ENCODE assay signal across 8 mouse cellular contexts in the genomic region with DNA sequence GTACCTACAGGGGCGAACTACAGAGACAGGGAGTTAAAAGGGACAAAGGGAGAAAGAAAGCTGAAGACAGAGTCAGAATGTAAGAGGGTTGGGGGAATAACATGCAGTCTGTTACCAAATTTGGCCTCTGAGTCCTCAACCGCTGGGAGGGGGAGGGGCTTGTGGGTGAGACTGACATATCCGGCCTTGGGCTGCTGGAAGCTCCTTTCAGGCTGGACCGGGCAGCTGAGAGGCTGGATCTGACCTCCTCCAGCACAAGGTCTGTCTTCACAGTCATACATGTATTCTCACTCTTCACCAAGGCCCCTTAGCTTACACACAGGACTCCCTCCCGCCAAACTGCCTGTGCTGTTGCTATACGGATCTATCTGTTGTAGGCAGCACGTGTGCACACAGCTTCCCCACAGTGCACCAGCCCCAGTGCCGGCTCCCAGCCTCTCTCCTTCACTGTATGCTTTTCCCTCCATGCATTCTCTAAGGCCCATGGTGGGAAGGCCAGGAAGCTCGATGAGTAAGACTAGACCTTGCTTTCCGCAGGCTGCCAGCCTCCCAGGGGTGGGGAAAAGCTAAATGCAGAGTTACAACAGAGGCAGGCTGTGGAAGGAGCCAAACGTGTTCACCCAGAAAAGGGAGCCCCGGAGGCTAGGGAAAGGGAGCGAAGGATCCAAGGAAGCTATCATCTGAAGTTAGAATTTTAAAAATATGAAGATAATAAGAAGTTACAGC. TPM values are rescaled to one million over a fixed set of nuclear protein-coding genes. Genes with fewer than 3 reads are reported as not detected.
A peak's percentile ranks its signal among the peaks of the same experiment; 100 is the strongest.
DNase-seq lines count a peak whose midpoint lies in the region; ATAC-seq and TF ChIP-seq lines count a peak whose summit lies in the region.

No protein-coding gene starts in this region.

- peak; percentile 34; the same call in 1 of the 2 replicates for ATAC-seq in heart, embryonic 12.5 days (ENCODE audit: insufficient number of reproducible peaks, low FRiP score)
- no peak for ATAC-seq in kidney, embryonic 14.5 days (ENCODE audit: low FRiP score, low TSS enrichment)

- no peak for TF ChIP-seq CTCF in spleen, adult 2 months (IDR thresholded peaks at IDR 0.05; ENCODE audit: extremely low read depth, insufficient read depth, insufficient read length, insufficient replicate concordance)

- peak overlapping the region; percentile 35 for H3K4me3 ChIP-seq in heart, embryonic 12.5 days
- H3K4me3 ChIP-seq in kidney, embryonic 14.5 days (ENCODE audit: low read length), result peak overlapping the region; percentile 26
- H3K4me3 ChIP-seq in spleen, adult 2 months (ENCODE audit: extremely low read depth, insufficient read depth, insufficient read length), result peak overlapping the region; percentile 32; the same call in 1 of the 2 replicates

- no peaks in the 10 kb centered on the region for H3K27me3 ChIP-seq in heart, embryonic 12.5 days (replicated peaks)
- H3K27me3 ChIP-seq in kidney, embryonic 14.5 days (ENCODE audit: control insufficient read depth, insufficient read depth, low read length), result no peaks in the 10 kb centered on the region
- no peaks in the 10 kb centered on the region for H3K27me3 ChIP-seq in spleen, adult 2 months (ENCODE audit: control insufficient read depth, insufficient read depth, low read length)

- TF ChIP-seq POLR2A in spleen, adult 2 months (IDR thresholded peaks at IDR 0.05; ENCODE audit: low read depth, low read length), result no peak

- H3K9ac ChIP-seq in heart, embryonic 12.5 days, result peak overlapping the region; percentile 72
- H3K9ac ChIP-seq in kidney, embryonic 14.5 days (ENCODE audit: low read depth, low read length), result peak overlapping the region; percentile 36

- H3K9me3 ChIP-seq in heart, embryonic 12.5 days (replicated peaks), result no peaks in the 10 kb centered on the region
- H3K9me3 ChIP-seq in kidney, embryonic 14.5 days (ENCODE audit: control insufficient read depth, low read length), result no peaks in the 10 kb centered on the region

- peaks cover 52% of the 10 kb centered on the region for H3K4me1 ChIP-seq in heart, embryonic 12.5 days (replicated peaks)
- H3K4me1 ChIP-seq in kidney, embryonic 14.5 days (ENCODE audit: control insufficient read depth, insufficient read depth, low read length), result peaks cover 50% of the 10 kb centered on the region
- H3K4me1 ChIP-seq in spleen, adult 2 months (ENCODE audit: control insufficient read depth, insufficient read depth, insufficient read length), result peaks cover 25% of the 10 kb centered on the region; the same call in 1 of the 2 replicates

- peak overlapping the region; percentile 92 for H3K4me2 ChIP-seq in heart, embryonic 12.5 days
- H3K4me2 ChIP-seq in kidney, embryonic 14.5 days (replicated peaks; ENCODE audit: low read depth, low read length), result peak overlapping the region; percentile 87

- H3K27ac ChIP-seq in heart, embryonic 12.5 days (ENCODE audit: poor library complexity, severe bottlenecking), result peak overlapping the region; percentile 100
- H3K27ac ChIP-seq in kidney, embryonic 14.5 days (ENCODE audit: low read depth, low read length), result peak overlapping the region; percentile 95
- H3K27ac ChIP-seq in spleen, adult 2 months (ENCODE audit: insufficient read depth, low read length), result peak overlapping the region; percentile 77

- 12% methylated on average over 13 of the region's 13 CpGs for WGBS in heart, embryonic 12.5 days
- 18% methylated on average over 13 of the region's 13 CpGs for WGBS in kidney, embryonic 14.5 days
- 9% methylated on average over 13 of the region's 13 CpGs for WGBS in spleen, adult 2 months

- peaks cover 38% of the 10 kb centered on the region for H3K36me3 ChIP-seq in heart, embryonic 12.5 days
- peaks cover 37% of the 10 kb centered on the region for H3K36me3 ChIP-seq in kidney, embryonic 14.5 days (ENCODE audit: control insufficient read depth, insufficient read depth, low read length)
- peaks cover 26% of the 10 kb centered on the region for H3K36me3 ChIP-seq in spleen, adult 2 months (ENCODE audit: control insufficient read depth, insufficient read depth, low read length)

- peak; percentile 39 for DNase-seq in urinary bladder, postnatal 10 days (ENCODE audit: low spot score)
- DNase-seq in urinary bladder, adult 2 months (ENCODE audit: low spot score), result no peak
- peak; percentile 87 for DNase-seq in embryo, embryonic 11 days
- peak; percentile 82 for DNase-seq in lung, postnatal 14 days
- peak; percentile 23 to 71 for DNase-seq in spleen, adult 2 months (ENCODE audit: low read depth in 1 of 2, low spot score in 2 of 2)
- DNase-seq in layer of hippocampus, postnatal 14 days (ENCODE audit: low spot score in 2 of 2), result no peak

RNA-seq across cellular contexts. Expression of a gene that starts 3.3 kb away (rescaled TPM):
- polyA plus RNA-seq in urinary bladder, adult 2 months (2012; rRNA removed), result 57.7 and 77.0 TPM in 2 replicates
- 57.2 and 61.2 TPM in 2 replicates for polyA plus RNA-seq in heart, embryonic 12.5 days (2016; fragmentation: Nextera tagmentation; extraction: Ambion mirVana)
- polyA plus RNA-seq in kidney, embryonic 14.5 days (2014; fragmentation: Nextera tagmentation; extraction: Ambion mirVana), result 50.2 and 55.7 TPM in 2 replicates
- 48.8 and 54.0 TPM in 2 replicates for polyA plus RNA-seq in spleen, adult 2 months (2012; rRNA removed)
- total RNA-seq in layer of hippocampus, postnatal 14 days (2021), result 10 to 100 TPM; 74.0 TPM

RNA-seq across cellular contexts. Expression of a gene that starts 3.7 kb away (rescaled TPM):
- polyA plus RNA-seq in urinary bladder, adult 2 months (2012; rRNA removed), result 124 and 153 TPM in 2 replicates
- polyA plus RNA-seq in heart, embryonic 12.5 days (2016; fragmentation: Nextera tagmentation; extraction: Ambion mirVana), result 117 and 124 TPM in 2 replicates
- 72.6 and 87.2 TPM in 2 replicates for polyA plus RNA-seq in kidney, embryonic 14.5 days (2014; fragmentation: Nextera tagmentation; extraction: Ambion mirVana)
- 163 and 208 TPM in 2 replicates for polyA plus RNA-seq in spleen, adult 2 months (2012; rRNA removed)
- 10 to 100 TPM; 46.0 to 52.1 TPM for total RNA-seq in layer of hippocampus, postnatal 14 days (2021)

RNA-seq across cellular contexts. Expression of a gene that starts 19.7 kb away (rescaled TPM):
- 34.9 and 35.1 TPM in 2 replicates for polyA plus RNA-seq in urinary bladder, adult 2 months (2012; rRNA removed)
- polyA plus RNA-seq in heart, embryonic 12.5 days (2016; fragmentation: Nextera tagmentation; extraction: Ambion mirVana), result 20.4 and 26.4 TPM in 2 replicates
- polyA plus RNA-seq in kidney, embryonic 14.5 days (2014; fragmentation: Nextera tagmentation; extraction: Ambion mirVana), result 27.9 and 34.4 TPM in 2 replicates
- 42.4 and 44.3 TPM in 2 replicates for polyA plus RNA-seq in spleen, adult 2 months (2012; rRNA removed)
- 10 to 100 TPM; 44.5 to 55.8 TPM for total RNA-seq in layer of hippocampus, postnatal 14 days (2021)

RNA-seq across cellular contexts. Expression of a gene that starts 19.9 kb away (rescaled TPM):
- 15.1 and 16.8 TPM in 2 replicates for polyA plus RNA-seq in urinary bladder, adult 2 months (2012; rRNA removed)
- 25.5 and 25.8 TPM in 2 replicates for polyA plus RNA-seq in heart, embryonic 12.5 days (2016; fragmentation: Nextera tagmentation; extraction: Ambion mirVana)
- 13.1 and 17.9 TPM in 2 replicates for polyA plus RNA-seq in kidney, embryonic 14.5 days (2014; fragmentation: Nextera tagmentation; extraction: Ambion mirVana)
- 28.8 and 34.2 TPM in 2 replicates for polyA plus RNA-seq in spleen, adult 2 months (2012; rRNA removed)
- total RNA-seq in layer of hippocampus, postnatal 14 days (2021), result 10 to 100 TPM; 56.1 to 60.6 TPM

RNA-seq across cellular contexts. Expression of a gene that starts 25.5 kb away (rescaled TPM):
- 0.44 TPM in 1 of 2 replicates, not detected in the other for polyA plus RNA-seq in urinary bladder, adult 2 months (2012; rRNA removed)
- 0.50 and 1.3 TPM in 2 replicates for polyA plus RNA-seq in heart, embryonic 12.5 days (2016; fragmentation: Nextera tagmentation; extraction: Ambion mirVana)
- polyA plus RNA-seq in kidney, embryonic 14.5 days (2014; fragmentation: Nextera tagmentation; extraction: Ambion mirVana), result 0.63 and 1.0 TPM in 2 replicates
- polyA plus RNA-seq in spleen, adult 2 months (2012; rRNA removed), result 0.23 and 0.26 TPM in 2 replicates
- not detected for total RNA-seq in layer of hippocampus, postnatal 14 days (2021)

Comparison
In these comparisons a context has a peak if more than half of its experiments do, and no peak if none do; other contexts are left out.
1. DNase-seq: peak in urinary bladder, postnatal 10 days (single experiment), embryo, embryonic 11 days (single experiment), lung, postnatal 14 days (single experiment) and spleen, adult 2 months (2 of 2); none in urinary bladder, adult 2 months (single experiment) and layer of hippocampus, postnatal 14 days (0 of 2).
2. Peak in every context shown above with its lines, with median percentiles within 50 percentile points of each other: H3K27ac ChIP-seq and H3K4me3 ChIP-seq.